Mouse (Mus musculus) embryonic fibroblast, embryonic 13.5 days (primary cell): Measurements from ENCODE around the gene Lmcd1.

Experiments
- CTCF ChIP-seq: IDR thresholded peaks from 2 replicates; pipeline ENCODE4 v1.5.1; 2011; ENCODE audit warnings: mild to moderate bottlenecking, control low read depth, low read length, moderate library complexity, borderline replicate concordance; ENCODE audit not compliant: insufficient read depth
- POLR2A ChIP-seq: IDR thresholded peaks from 2 replicates; pipeline ENCODE4 v1.6.1; 2011; ENCODE audit warnings: low read depth, mild to moderate bottlenecking, control low read depth, low read length, moderate library complexity

DNA sequence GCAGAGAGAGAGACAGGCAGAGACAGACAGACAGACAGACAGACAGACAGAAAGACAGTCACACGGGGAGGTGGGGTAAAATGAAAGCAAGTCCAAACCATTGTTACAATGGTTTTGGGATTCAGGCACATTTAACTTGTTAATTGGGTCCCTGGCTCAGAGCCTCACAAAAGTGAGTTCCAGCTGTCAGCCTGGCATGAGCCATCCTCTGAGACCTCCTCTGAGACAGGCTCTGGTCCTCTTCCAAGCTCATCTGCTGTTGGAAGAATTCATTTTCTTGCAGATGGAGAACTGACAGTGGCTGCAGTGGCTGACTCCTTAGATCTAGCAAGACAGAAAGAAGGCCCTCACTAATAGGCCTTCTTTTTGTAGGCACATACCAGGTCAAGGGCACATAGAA lies 6.9 kb upstream of the Lmcd1 start:
- TF ChIP-seq CTCF (no peak), POLR2A (no peak)
